Mouse (Mus musculus): ENCODE data around the gene Slc13a2. TPM values are rescaled to one million over a fixed set of nuclear protein-coding genes. Genes with fewer than 3 reads are reported as not detected.

Slc13a2 gene
- polyA plus RNA-seq, 1 experiment from 2014 or later = not detected

GRCm38 (mm10) chr11:78458740-78459139 is 36.7 kb upstream of the Slc13a2 start:
- DNase-seq = no peak
- peaks cover 4% of the 10 kb centered on the region; the same call in 1 of the 2 replicates for H3K9me3 ChIP-seq (replicated peaks)
- peaks cover 3% of the 10 kb centered on the region; the same call in 1 of the 2 replicates for H3K27me3 ChIP-seq
- 67% methylated on average over 17 of the region's 17 CpGs for WGBS (ENCODE audit: insufficient replicate concordance)
- H3K27ac ChIP-seq = no peak overlapping the region
- H3K4me2 ChIP-seq = no peak overlapping the region
- ATAC-seq (ENCODE audit: low read depth) = no peak
- H3K4me3 ChIP-seq (replicated peaks) = no peak overlapping the region
- H3K4me1 ChIP-seq (replicated peaks) = peaks cover 12% of the 10 kb centered on the region
- no peaks in the 10 kb centered on the region for H3K36me3 ChIP-seq
- H3K9ac ChIP-seq = no peak overlapping the region

DNA sequence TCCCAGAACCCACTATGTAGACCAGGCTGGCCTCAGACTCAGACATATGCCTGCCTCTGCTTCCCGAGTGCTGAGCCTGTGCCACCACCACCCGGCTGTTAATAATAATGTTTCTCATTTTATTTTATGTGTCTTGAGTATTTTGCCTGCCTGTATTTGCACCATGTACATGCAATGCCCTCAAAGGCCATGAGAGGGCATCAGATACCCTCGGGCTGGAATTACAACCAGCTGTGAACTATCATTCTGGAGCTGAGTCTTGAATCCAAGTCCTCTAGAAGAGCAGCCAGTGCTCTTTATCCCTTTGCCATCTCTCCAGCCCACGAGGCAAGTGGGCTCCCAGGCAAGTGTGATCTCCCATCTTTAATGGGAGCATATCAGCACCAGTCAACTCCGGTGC is 33.3 kb upstream of the Slc13a2 start:
- Histone ChIP-seq H3K4me1 (replicated peaks) (peaks cover 3% of the 10 kb centered on the region), H3K27ac (no peak overlapping the region), H3K4me2 (no peak overlapping the region), H3K9ac (no peak overlapping the region), H3K27me3 (peaks cover 10% of the 10 kb centered on the region; the same call in 1 of the 2 replicates), H3K4me3 (replicated peaks) (no peak overlapping the region), H3K9me3 (replicated peaks) (no peaks in the 10 kb centered on the region), H3K36me3 (no peaks in the 10 kb centered on the region)
- ATAC-seq (ENCODE audit: low read depth) (no peak), DNase-seq (no peak)
- 22% methylated on average over 5 of the region's 5 CpGs for WGBS (ENCODE audit: insufficient replicate concordance)

GRCm38 (mm10) chr11:78454276-78454675 is 32.3 kb upstream of the Slc13a2 start:
- Histone ChIP-seq H3K9ac (no peak overlapping the region), H3K4me2 (no peak overlapping the region), H3K4me3 (replicated peaks) (no peak overlapping the region), H3K4me1 (replicated peaks) (peaks cover 3% of the 10 kb centered on the region), H3K36me3 (no peaks in the 10 kb centered on the region), H3K27ac (no peak overlapping the region), H3K9me3 (replicated peaks) (no peaks in the 10 kb centered on the region), H3K27me3 (peaks cover 10% of the 10 kb centered on the region; the same call in 1 of the 2 replicates)
- DNase-seq (no peak), ATAC-seq (ENCODE audit: low read depth) (no peak)
- 52% methylated on average over 7 of the region's 7 CpGs for WGBS (ENCODE audit: insufficient replicate concordance)

DNA sequence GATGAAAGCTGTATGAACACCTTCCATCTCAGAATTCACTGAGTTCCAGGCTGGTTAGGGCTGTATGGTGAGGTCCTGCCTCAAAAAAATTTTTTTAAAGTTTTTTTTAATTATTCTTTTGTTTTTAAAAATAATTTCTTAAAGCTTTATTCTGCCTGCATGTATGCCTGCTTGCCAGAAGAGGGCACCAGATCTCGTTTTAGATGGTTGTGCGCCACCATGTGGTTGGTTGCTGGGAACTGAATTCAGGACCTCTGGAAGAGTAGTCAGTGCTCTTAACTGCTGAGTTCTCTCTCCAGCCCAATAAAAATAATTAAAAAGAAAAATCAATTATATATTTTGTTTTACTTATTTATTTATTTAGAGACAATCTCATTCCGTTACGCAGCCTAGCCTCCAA is 31.7 kb upstream of the Slc13a2 start:
- H3K36me3 ChIP-seq = no peaks in the 10 kb centered on the region
- peak; percentile 49 for DNase-seq
- H3K4me3 ChIP-seq (replicated peaks) = no peak overlapping the region
- H3K4me2 ChIP-seq = no peak overlapping the region
- ATAC-seq (ENCODE audit: low read depth) = no peak
- H3K27me3 ChIP-seq = peaks cover 10% of the 10 kb centered on the region; the same call in 1 of the 2 replicates
- peaks cover 3% of the 10 kb centered on the region for H3K4me1 ChIP-seq (replicated peaks)
- no peak overlapping the region for H3K27ac ChIP-seq
- H3K9me3 ChIP-seq (replicated peaks) = no peaks in the 10 kb centered on the region
- no peak overlapping the region for H3K9ac ChIP-seq
- WGBS (ENCODE audit: insufficient replicate concordance) = 9% methylated on average over 4 of the region's 4 CpGs

DNA sequence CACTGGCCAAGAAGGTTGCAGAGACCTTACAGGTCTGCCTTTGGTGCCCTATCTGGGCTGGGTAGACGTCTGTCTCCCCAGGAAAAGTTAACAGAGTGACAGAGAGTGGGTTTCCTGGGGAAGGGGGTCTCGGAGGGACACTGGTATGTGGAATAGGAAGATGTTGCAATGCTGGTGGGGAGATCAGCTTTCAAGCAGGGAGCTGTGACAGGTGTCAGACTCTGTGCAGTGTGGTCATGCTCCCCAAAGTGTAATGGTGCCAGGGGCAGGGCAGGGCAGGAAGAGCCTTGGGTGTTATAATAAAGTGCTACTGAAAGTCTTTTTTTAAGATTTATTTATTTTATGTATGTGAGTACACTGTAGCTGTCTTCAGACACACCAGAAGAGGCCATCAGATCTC is 28.3 kb upstream of the Slc13a2 start:
- Histone ChIP-seq H3K9ac (no peak overlapping the region), H3K4me3 (replicated peaks) (no peak overlapping the region), H3K9me3 (replicated peaks) (no peaks in the 10 kb centered on the region), H3K36me3 (no peaks in the 10 kb centered on the region), H3K4me1 (replicated peaks) (no peaks in the 10 kb centered on the region), H3K27ac (no peak overlapping the region), H3K27me3 (peaks cover 6% of the 10 kb centered on the region; the same call in 1 of the 2 replicates), H3K4me2 (no peak overlapping the region)
- WGBS (ENCODE audit: insufficient replicate concordance) = 28% methylated on average over 2 of the region's 2 CpGs
- DNase-seq (no peak), ATAC-seq (ENCODE audit: low read depth) (no peak)

GRCm38 (mm10) chr11:78448242-78448641 is 26.2 kb upstream of the Slc13a2 start:
- H3K4me1 ChIP-seq (replicated peaks) = no peaks in the 10 kb centered on the region
- WGBS (ENCODE audit: insufficient replicate concordance) = 77% methylated on average over 1 of the region's 1 CpGs
- H3K9me3 ChIP-seq (replicated peaks) = no peaks in the 10 kb centered on the region
- peaks cover 6% of the 10 kb centered on the region; the same call in 1 of the 2 replicates for H3K27me3 ChIP-seq
- H3K9ac ChIP-seq = no peak overlapping the region
- no peaks in the 10 kb centered on the region for H3K36me3 ChIP-seq
- no peak overlapping the region for H3K4me3 ChIP-seq (replicated peaks)
- no peak for DNase-seq
- ATAC-seq (ENCODE audit: low read depth) = no peak
- no peak overlapping the region for H3K4me2 ChIP-seq
- no peak overlapping the region for H3K27ac ChIP-seq

DNA sequence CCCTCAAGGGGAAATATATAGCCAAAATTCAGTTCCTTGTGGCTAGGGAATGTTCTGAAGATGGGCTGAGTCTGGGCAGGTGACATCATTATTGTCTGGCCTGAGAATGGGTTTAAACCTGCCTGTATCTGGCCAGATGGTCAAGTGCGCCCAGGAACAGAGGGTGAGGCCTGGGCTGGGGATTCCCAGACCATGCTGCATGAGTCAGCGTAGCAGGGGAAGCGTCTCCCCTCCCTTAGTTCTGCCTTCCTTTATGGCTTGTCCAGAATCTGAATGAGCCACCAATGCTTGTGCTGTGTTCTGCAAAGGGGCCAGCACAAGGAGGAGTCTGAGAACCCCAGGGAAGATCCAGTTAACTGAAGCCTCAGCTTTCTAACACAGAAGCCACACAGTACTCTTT is 25.2 kb upstream of the Slc13a2 start:
- H3K9ac ChIP-seq = no peak overlapping the region
- no peaks in the 10 kb centered on the region for H3K9me3 ChIP-seq (replicated peaks)
- DNase-seq (no peak), ATAC-seq (ENCODE audit: low read depth) (no peak)
- H3K4me1 ChIP-seq (replicated peaks) = no peaks in the 10 kb centered on the region
- H3K4me2 ChIP-seq = no peak overlapping the region
- H3K27ac ChIP-seq = no peak overlapping the region
- H3K4me3 ChIP-seq (replicated peaks) = no peak overlapping the region
- H3K27me3 ChIP-seq = peaks cover 6% of the 10 kb centered on the region; the same call in 1 of the 2 replicates
- no peaks in the 10 kb centered on the region for H3K36me3 ChIP-seq
- WGBS (ENCODE audit: insufficient replicate concordance) = 41% methylated on average over 3 of the region's 3 CpGs

GRCm38 (mm10) chr11:78443115-78443514 is 21.1 kb upstream of the Slc13a2 start:
- H3K27ac ChIP-seq = no peak overlapping the region
- no peak for DNase-seq
- H3K4me2 ChIP-seq = no peak overlapping the region
- no peak overlapping the region for H3K9ac ChIP-seq
- H3K9me3 ChIP-seq (replicated peaks) = no peaks in the 10 kb centered on the region
- H3K4me1 ChIP-seq (replicated peaks) = no peaks in the 10 kb centered on the region
- no peak for ATAC-seq (ENCODE audit: low read depth)
- H3K36me3 ChIP-seq = no peaks in the 10 kb centered on the region
- no peak overlapping the region for H3K4me3 ChIP-seq (replicated peaks)
- no peaks in the 10 kb centered on the region for H3K27me3 ChIP-seq
- WGBS (ENCODE audit: insufficient replicate concordance) = 65% methylated on average over 5 of the region's 5 CpGs

DNA sequence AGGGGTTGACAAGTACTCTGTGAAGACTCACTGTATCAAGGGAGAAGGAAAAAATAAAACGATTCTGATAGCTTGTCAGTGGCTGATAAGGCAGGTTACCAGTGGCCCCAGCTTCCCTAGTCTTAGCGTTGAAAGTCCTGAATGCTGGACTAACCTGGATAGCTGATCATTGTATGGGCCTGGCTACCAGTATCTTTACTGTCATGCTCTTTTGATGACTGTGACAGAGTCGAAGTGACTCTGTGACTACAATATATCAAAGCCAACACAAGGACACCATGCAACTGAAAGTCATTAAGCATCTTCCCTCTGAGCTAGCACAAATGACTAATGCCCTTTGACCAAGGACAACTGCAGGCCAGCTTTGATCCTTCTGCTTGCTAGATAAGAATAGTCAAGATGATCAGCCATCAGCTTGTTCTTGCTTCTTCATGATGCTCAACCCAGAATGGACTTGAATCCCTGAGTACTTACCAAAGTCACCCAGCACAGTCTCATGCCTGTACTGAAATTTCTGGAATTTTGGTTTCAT is 16.4 kb upstream of the Slc13a2 start:
- WGBS (ENCODE audit: insufficient replicate concordance) = 40% methylated on average over 3 of the region's 3 CpGs
- Histone ChIP-seq H3K4me2 (no peak overlapping the region), H3K36me3 (no peaks in the 10 kb centered on the region), H3K4me3 (replicated peaks) (no peak overlapping the region), H3K27ac (no peak overlapping the region), H3K27me3 (peaks cover 6% of the 10 kb centered on the region), H3K9me3 (replicated peaks) (no peaks in the 10 kb centered on the region), H3K9ac (no peak overlapping the region), H3K4me1 (replicated peaks) (peaks cover 9% of the 10 kb centered on the region)
- ATAC-seq (ENCODE audit: low read depth) (no peak), DNase-seq (no peak)

DNA sequence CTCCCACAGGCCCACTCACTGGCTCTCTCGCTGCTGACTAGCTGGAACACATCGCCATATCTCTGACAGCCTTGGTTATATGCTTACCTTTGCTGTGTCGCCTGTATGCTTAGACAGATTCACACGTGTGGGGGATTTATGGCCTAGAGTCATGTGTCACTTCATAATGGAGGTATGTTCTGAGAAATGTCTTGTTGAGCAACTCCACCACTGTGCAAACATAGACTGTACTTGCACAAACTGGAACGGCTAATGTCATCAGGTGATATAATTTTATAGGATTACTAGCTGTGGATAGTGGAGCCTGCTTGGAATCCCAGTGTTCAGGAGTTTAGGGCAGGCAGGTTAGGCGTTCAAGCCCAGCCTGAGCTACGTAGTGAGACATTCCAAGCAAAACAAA is 15.2 kb upstream of the Slc13a2 start:
- no peak for ATAC-seq (ENCODE audit: low read depth)
- 71% methylated on average over 7 of the region's 7 CpGs for WGBS (ENCODE audit: insufficient replicate concordance)

DNA sequence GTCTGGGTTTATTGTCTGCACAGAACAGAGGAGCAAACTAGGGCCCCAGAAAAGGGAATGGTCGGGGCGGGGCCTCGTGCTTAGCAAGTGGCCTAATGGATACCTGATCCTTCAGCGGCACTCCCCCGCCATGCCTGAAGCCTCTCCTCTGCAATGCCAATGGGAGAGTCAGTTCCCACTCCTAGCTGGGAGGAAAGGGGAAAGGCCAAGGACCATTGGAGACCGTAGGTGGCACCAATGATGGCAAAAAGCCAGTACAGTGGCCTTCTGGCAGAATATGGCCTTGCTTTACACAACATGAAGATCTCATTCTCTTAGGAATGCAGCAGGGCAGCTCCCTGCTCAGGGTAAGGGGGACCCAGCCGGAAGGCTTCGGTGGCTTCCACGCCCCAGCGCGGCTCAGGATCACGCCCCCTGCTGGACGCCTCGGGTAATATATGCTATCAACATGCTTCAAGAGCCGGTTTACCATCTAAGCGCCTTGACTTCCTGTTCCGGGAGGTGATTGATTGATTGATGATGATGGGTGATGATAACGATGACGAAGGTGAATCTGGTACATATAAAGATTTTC is 13.8 kb upstream of the Slc13a2 start:
- no peaks in the 10 kb centered on the region for H3K9me3 ChIP-seq (replicated peaks)
- peaks cover 9% of the 10 kb centered on the region for H3K4me1 ChIP-seq (replicated peaks)
- no peak overlapping the region for H3K4me3 ChIP-seq (replicated peaks)
- no peak overlapping the region for H3K27ac ChIP-seq
- WGBS (ENCODE audit: insufficient replicate concordance) = 9% methylated on average over 19 of the region's 19 CpGs
- H3K4me2 ChIP-seq = peak overlapping the region; percentile 30
- peaks cover 10% of the 10 kb centered on the region for H3K27me3 ChIP-seq
- ATAC-seq (ENCODE audit: low read depth) (no peak), DNase-seq (peak; percentile 10)
- no peak overlapping the region for H3K9ac ChIP-seq
- H3K36me3 ChIP-seq = no peaks in the 10 kb centered on the region

More for the DNA sequence above, 15.2 kb upstream of the Slc13a2 start:
- H3K27me3 ChIP-seq = peaks cover 10% of the 10 kb centered on the region
- no peaks in the 10 kb centered on the region for H3K36me3 ChIP-seq
- DNase-seq = no peak
- H3K27ac ChIP-seq = no peak overlapping the region
- no peak overlapping the region for H3K4me2 ChIP-seq
- H3K9ac ChIP-seq = no peak overlapping the region
- peaks cover 9% of the 10 kb centered on the region for H3K4me1 ChIP-seq (replicated peaks)
- H3K9me3 ChIP-seq (replicated peaks) = no peaks in the 10 kb centered on the region
- no peak overlapping the region for H3K4me3 ChIP-seq (replicated peaks)

DNA sequence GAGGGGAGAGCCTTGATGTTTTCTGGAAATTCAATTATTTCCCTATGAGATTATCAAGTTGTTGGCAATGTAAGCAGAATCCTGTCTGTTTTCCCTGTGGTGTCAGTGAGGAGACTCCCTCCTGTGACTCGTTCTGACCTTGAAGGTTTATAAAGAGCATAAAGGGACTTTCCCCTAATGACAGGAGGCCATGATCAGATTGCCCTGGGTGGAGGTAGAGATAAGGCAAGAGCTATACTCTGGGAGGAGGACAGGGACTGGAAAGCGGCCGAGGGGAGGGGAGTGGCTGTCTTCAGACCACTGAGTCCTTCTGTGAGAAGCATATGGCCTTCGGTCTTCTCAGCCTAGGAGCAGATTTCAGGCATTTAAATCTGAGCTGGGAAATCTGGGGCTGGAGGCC is 12.0 kb upstream of the Slc13a2 start:
- no peak overlapping the region for H3K4me3 ChIP-seq (replicated peaks)
- H3K9me3 ChIP-seq (replicated peaks) = no peaks in the 10 kb centered on the region
- DNase-seq = no peak
- H3K36me3 ChIP-seq = no peaks in the 10 kb centered on the region
- peaks cover 10% of the 10 kb centered on the region for H3K27me3 ChIP-seq
- 34% methylated on average over 4 of the region's 4 CpGs for WGBS (ENCODE audit: insufficient replicate concordance)
- no peak overlapping the region for H3K4me2 ChIP-seq
- H3K27ac ChIP-seq = no peak overlapping the region
- H3K4me1 ChIP-seq (replicated peaks) = peaks cover 13% of the 10 kb centered on the region
- ATAC-seq (ENCODE audit: low read depth) = no peak
- H3K9ac ChIP-seq = no peak overlapping the region
